7 mouse cellular contexts compared by ENCODE assay signal in genomic region chr17:24848600-24849031, GRCm38 (mm10). TPM values are rescaled to one million over a fixed set of nuclear protein-coding genes. Genes with fewer than 3 reads are reported as not detected.
A peak's percentile ranks its signal among the peaks of the same experiment; 100 is the strongest.
DNase-seq lines count a peak whose midpoint lies in the region; ATAC-seq and TF ChIP-seq lines count a peak whose summit lies in the region.

No protein-coding gene starts in this region.

- ATAC-seq in midbrain, embryonic 12.5 days (ENCODE audit: low FRiP score, low read depth), result no peak

- H3K9me3 ChIP-seq in MEL (replicated peaks; ENCODE audit: insufficient read depth, low read length), result no peaks in the 10 kb centered on the region
- no peaks in the 10 kb centered on the region for H3K9me3 ChIP-seq in embryonic facial prominence, embryonic 10.5 days
- no peaks in the 10 kb centered on the region for H3K9me3 ChIP-seq in midbrain, embryonic 12.5 days

- H3K27me3 ChIP-seq in MEL (ENCODE audit: control insufficient read depth in 1 of 2, insufficient read depth in 2 of 2, low read length in 2 of 2), result no peaks in the 10 kb centered on the region
- peaks cover 24% of the 10 kb centered on the region for H3K27me3 ChIP-seq in embryonic facial prominence, embryonic 10.5 days (replicated peaks; ENCODE audit: low read depth, poor library complexity, severe bottlenecking)
- no peaks in the 10 kb centered on the region for H3K27me3 ChIP-seq in kidney, adult 2 months (replicated peaks; ENCODE audit: control insufficient read depth, insufficient read depth, low read length)
- peaks cover 16% of the 10 kb centered on the region for H3K27me3 ChIP-seq in midbrain, embryonic 12.5 days

- peaks cover 0 to 13% of the 10 kb centered on the region in 2 experiments; a peak in 2 of 4 replicates for H3K36me3 ChIP-seq in MEL (ENCODE audit: control insufficient read depth in 1 of 2, insufficient read depth in 2 of 2, low read length in 2 of 2)
- peaks cover 4% of the 10 kb centered on the region for H3K36me3 ChIP-seq in embryonic facial prominence, embryonic 10.5 days (replicated peaks)
- H3K36me3 ChIP-seq in kidney, adult 2 months (ENCODE audit: control insufficient read depth, insufficient read depth, low read length), result no peaks in the 10 kb centered on the region; the same call in 1 of the 2 replicates
- peaks cover 5% of the 10 kb centered on the region for H3K36me3 ChIP-seq in midbrain, embryonic 12.5 days

- TF ChIP-seq RAD21 in MEL (IDR thresholded peaks at IDR 0.05; ENCODE audit: low read depth, low read length), result no peak

- no peak for TF ChIP-seq CTCF in MEL (IDR thresholded peaks at IDR 0.05 in 2 of 3, conservative IDR thresholded peaks at IDR 0.05 in 1 of 3; ENCODE audit: control insufficient read depth in 1 of 3, insufficient read depth in 1 of 3, low read depth in 2 of 3, low read length in 3 of 3, poor library complexity in 1 of 3, severe bottlenecking in 1 of 3)
- no peak for TF ChIP-seq CTCF in kidney, adult 2 months (conservative IDR thresholded peaks at IDR 0.05; ENCODE audit: insufficient read depth, insufficient read length, low read depth, low read length)

- TF ChIP-seq POLR2A in MEL (IDR thresholded peaks at IDR 0.05; ENCODE audit: control insufficient read depth in 1 of 2, insufficient read depth in 1 of 2, low read depth in 1 of 2, low read length in 2 of 2, poor library complexity in 1 of 2), result no peak
- no peak for TF ChIP-seq POLR2A in kidney, adult 2 months (IDR thresholded peaks at IDR 0.05; ENCODE audit: low read depth, low read length)

- DNase-seq in MEL (ENCODE audit: low read depth, low spot score), result peak; percentile 59
- no peak for DNase-seq in embryonic facial prominence, embryonic 10.5 days (ENCODE audit: low spot score)
- DNase-seq in kidney, adult 2 months, result peak; percentile 88
- DNase-seq in gastrocnemius, postnatal 14 days, result no peak
- no peak for DNase-seq in left cerebral cortex, postnatal 14 days (ENCODE audit: low spot score in 2 of 2)
- no peak for DNase-seq in adrenal gland, adult 18-20 months (ENCODE audit: low spot score in 2 of 2)

- H3K79me2 ChIP-seq in MEL (ENCODE audit: control insufficient read depth, insufficient read depth, low read length, poor library complexity), result peaks cover 3% of the 10 kb centered on the region; the same call in 1 of the 2 replicates

- peaks cover 0 to 15% of the 10 kb centered on the region in 2 experiments; a peak in 2 of 4 replicates for H3K4me1 ChIP-seq in MEL (ENCODE audit: control insufficient read depth in 1 of 2, insufficient read depth in 2 of 2, low read length in 2 of 2)
- peaks cover 23% of the 10 kb centered on the region for H3K4me1 ChIP-seq in embryonic facial prominence, embryonic 10.5 days
- peaks cover 9% of the 10 kb centered on the region; the same call in 1 of the 2 replicates for H3K4me1 ChIP-seq in kidney, adult 2 months (ENCODE audit: control insufficient read depth, insufficient read depth, low read length)
- H3K4me1 ChIP-seq in midbrain, embryonic 12.5 days, result peaks cover 21% of the 10 kb centered on the region

- peak overlapping the region in 1 of 2 experiments; percentile 81; a peak in 2 of 4 replicates for H3K4me3 ChIP-seq in MEL (ENCODE audit: control insufficient read depth in 1 of 2, insufficient read depth in 1 of 2, low read depth in 2 of 2, low read length in 2 of 2)
- peak overlapping the region; percentile 87 for H3K4me3 ChIP-seq in embryonic facial prominence, embryonic 10.5 days
- H3K4me3 ChIP-seq in kidney, adult 2 months (ENCODE audit: insufficient read depth, low read depth, low read length), result peak overlapping the region; percentile 70
- no peak overlapping the region for H3K4me3 ChIP-seq in midbrain, embryonic 12.5 days

- peak overlapping the region; percentile 52 for H3K27ac ChIP-seq in MEL (ENCODE audit: control insufficient read depth, low read depth, low read length)
- H3K27ac ChIP-seq in embryonic facial prominence, embryonic 10.5 days (replicated peaks), result no peak overlapping the region
- peak overlapping the region; percentile 91 for H3K27ac ChIP-seq in kidney, adult 2 months (ENCODE audit: insufficient read depth, low read depth, low read length)
- no peak overlapping the region for H3K27ac ChIP-seq in midbrain, embryonic 12.5 days (replicated peaks)

- no peak for TF ChIP-seq EP300 in MEL (IDR thresholded peaks at IDR 0.05; ENCODE audit: low read depth in 1 of 2, low read length in 2 of 2)

- H3K4me2 ChIP-seq in midbrain, embryonic 12.5 days (replicated peaks), result peak overlapping the region; percentile 94

- intact Hi-C loops in gastrocnemius, postnatal 14 days (cut with DNase I; ENCODE audit: low total_unique reads), result no loop called here
- intact Hi-C loops in left cerebral cortex, postnatal 14 days (cut with DNase I), result no loop called here

- H3K9ac ChIP-seq in MEL (ENCODE audit: control insufficient read depth, low read depth, low read length, poor library complexity, severe bottlenecking), result peak overlapping the region; percentile 6
- no peak overlapping the region for H3K9ac ChIP-seq in midbrain, embryonic 12.5 days (replicated peaks)

TF ChIP-seq in MEL, 35 proteins besides CTCF, POLR2A, EP300 and RAD21 (continues in another document):
- TF ChIP-seq GATA1 (IDR thresholded peaks at IDR 0.05; ENCODE audit: low read depth, low read length) (peak; percentile 34; the same call in 1 of the 2 replicates), MXI1 (IDR thresholded peaks at IDR 0.05; ENCODE audit: low read depth, low read length) (peak; percentile 43; the same call in 1 of the 2 replicates), ZMIZ1 (IDR thresholded peaks at IDR 0.05; ENCODE audit: low read depth, low read length) (no peak), POLR2AphosphoS5 (IDR thresholded peaks at IDR 0.05; ENCODE audit: borderline replicate concordance, low read depth, low read length) (no peak), MEF2A (IDR thresholded peaks at IDR 0.05; ENCODE audit: extremely low read depth, insufficient replicate concordance, low read depth, low read length, poor library complexity, severe bottlenecking) (no peak), JUND (IDR thresholded peaks at IDR 0.05; ENCODE audit: low read depth, low read length) (no peak), SMC3 (IDR thresholded peaks at IDR 0.05; ENCODE audit: low read depth, low read length) (no peak)

RNA-seq across cellular contexts. Expression of gene Fahd1, which starts 1.5 kb away (rescaled TPM):
- total RNA-seq in MEL (2012; rRNA removed), result 2.0 and 2.7 TPM in 2 replicates
- 1 to 10 TPM in 1 of 2 experiments, not detected in 1; 4.7 TPM for polyA plus RNA-seq in MEL (2012; ENCODE audit: insufficient read depth in 1 of 2, insufficient read length in 2 of 2, low read depth in 1 of 2, low replicate concordance in 2 of 2, missing spikeins in 1 of 2)
- 16.7 and 17.4 TPM in 2 replicates for polyA plus RNA-seq in embryonic facial prominence, embryonic 10.5 days (2016; fragmentation: Nextera tagmentation; extraction: Ambion mirVana)
- polyA plus RNA-seq in kidney, adult 2 months (2012; rRNA removed), result 103 and 123 TPM in 2 replicates
- 18.1 and 20.5 TPM in 2 replicates for polyA plus RNA-seq in midbrain, embryonic 12.5 days (2016; fragmentation: Nextera tagmentation; extraction: Ambion mirVana)
- 10 to 100 TPM; 38.9 to 46.1 TPM for total RNA-seq in gastrocnemius, postnatal 14 days (2021)
- 10 to 100 TPM; 15.8 to 19.4 TPM for total RNA-seq in left cerebral cortex, postnatal 14 days (2021)
- total RNA-seq in adrenal gland, adult 18-20 months (2021), result 10 to 100 TPM; 27.6 to 28.2 TPM

RNA-seq across cellular contexts. Expression of gene Hagh, which starts 8.7 kb away (rescaled TPM):
- total RNA-seq in MEL (2012; rRNA removed), result 32.3 and 49.6 TPM in 2 replicates
- polyA plus RNA-seq in MEL (2012; ENCODE audit: insufficient read depth in 1 of 2, insufficient read length in 2 of 2, low read depth in 1 of 2, low replicate concordance in 2 of 2, missing spikeins in 1 of 2), result 10 to 100 TPM in 1 of 2 experiments, not detected in 1; 37.5 TPM
- polyA plus RNA-seq in embryonic facial prominence, embryonic 10.5 days (2016; fragmentation: Nextera tagmentation; extraction: Ambion mirVana), result 26.4 and 28.6 TPM in 2 replicates
- polyA plus RNA-seq in kidney, adult 2 months (2012; rRNA removed), result 636 and 727 TPM in 2 replicates
- polyA plus RNA-seq in midbrain, embryonic 12.5 days (2016; fragmentation: Nextera tagmentation; extraction: Ambion mirVana), result 29.4 and 31.2 TPM in 2 replicates
- total RNA-seq in gastrocnemius, postnatal 14 days (2021), result 10 to 100 TPM; 71.1 to 77.2 TPM
- total RNA-seq in left cerebral cortex, postnatal 14 days (2021), result 100 to 1,000 TPM; 120 to 135 TPM
- total RNA-seq in adrenal gland, adult 18-20 months (2021), result 10 to 100 TPM; 88.4 to 99.0 TPM

RNA-seq across cellular contexts. Expression of gene Igfals, which starts 17.2 kb away (rescaled TPM):
- total RNA-seq in MEL (2012; rRNA removed), result not detected in 2 replicates
- under 1 TPM in 1 of 2 experiments, not detected in 1; 0.04 TPM for polyA plus RNA-seq in MEL (2012; ENCODE audit: insufficient read depth in 1 of 2, insufficient read length in 2 of 2, low read depth in 1 of 2, low replicate concordance in 2 of 2, missing spikeins in 1 of 2)
- 0.49 and 1.2 TPM in 2 replicates for polyA plus RNA-seq in embryonic facial prominence, embryonic 10.5 days (2016; fragmentation: Nextera tagmentation; extraction: Ambion mirVana)
- polyA plus RNA-seq in kidney, adult 2 months (2012; rRNA removed), result 50.6 and 77.3 TPM in 2 replicates
- 0.17 and 0.27 TPM in 2 replicates for polyA plus RNA-seq in midbrain, embryonic 12.5 days (2016; fragmentation: Nextera tagmentation; extraction: Ambion mirVana)
- total RNA-seq in gastrocnemius, postnatal 14 days (2021), result 1 to 10 TPM; 2.9 TPM
- not detected for total RNA-seq in left cerebral cortex, postnatal 14 days (2021)
- 1 to 10 TPM; 2.0 to 2.7 TPM for total RNA-seq in adrenal gland, adult 18-20 months (2021)

RNA-seq across cellular contexts. Expression of gene Nubp2, which starts 37.5 kb away (rescaled TPM):
- total RNA-seq in MEL (2012; rRNA removed), result 109 and 141 TPM in 2 replicates
- 100 to 1,000 TPM in 1 of 2 experiments, not detected in 1; 191 TPM for polyA plus RNA-seq in MEL (2012; ENCODE audit: insufficient read depth in 1 of 2, insufficient read length in 2 of 2, low read depth in 1 of 2, low replicate concordance in 2 of 2, missing spikeins in 1 of 2)
- 71.8 and 81.8 TPM in 2 replicates for polyA plus RNA-seq in embryonic facial prominence, embryonic 10.5 days (2016; fragmentation: Nextera tagmentation; extraction: Ambion mirVana)
- 37.2 and 38.4 TPM in 2 replicates for polyA plus RNA-seq in kidney, adult 2 months (2012; rRNA removed)
- 64.0 and 70.3 TPM in 2 replicates for polyA plus RNA-seq in midbrain, embryonic 12.5 days (2016; fragmentation: Nextera tagmentation; extraction: Ambion mirVana)
- 10 to 100 TPM; 12.5 to 14.6 TPM for total RNA-seq in gastrocnemius, postnatal 14 days (2021)
- 10 to 100 TPM; 35.7 to 37.4 TPM for total RNA-seq in left cerebral cortex, postnatal 14 days (2021)
- total RNA-seq in adrenal gland, adult 18-20 months (2021), result 10 to 100 TPM; 48.5 to 54.1 TPM

RNA-seq across cellular contexts. Expression of gene Spsb3, which starts 37.8 kb away (rescaled TPM):
- 27.2 and 34.5 TPM in 2 replicates for total RNA-seq in MEL (2012; rRNA removed)
- 10 to 100 TPM in 1 of 2 experiments, not detected in 1; 30.2 TPM for polyA plus RNA-seq in MEL (2012; ENCODE audit: insufficient read depth in 1 of 2, insufficient read length in 2 of 2, low read depth in 1 of 2, low replicate concordance in 2 of 2, missing spikeins in 1 of 2)
- 47.1 TPM in 2 replicates for polyA plus RNA-seq in embryonic facial prominence, embryonic 10.5 days (2016; fragmentation: Nextera tagmentation; extraction: Ambion mirVana)
- polyA plus RNA-seq in kidney, adult 2 months (2012; rRNA removed), result 55.5 and 69.0 TPM in 2 replicates
- polyA plus RNA-seq in midbrain, embryonic 12.5 days (2016; fragmentation: Nextera tagmentation; extraction: Ambion mirVana), result 52.8 and 52.9 TPM in 2 replicates
- 10 to 100 TPM; 24.4 to 29.2 TPM for total RNA-seq in gastrocnemius, postnatal 14 days (2021)
- total RNA-seq in left cerebral cortex, postnatal 14 days (2021), result 10 to 100 TPM; 53.5 to 55.5 TPM
- total RNA-seq in adrenal gland, adult 18-20 months (2021), result 10 to 100 TPM; 33.0 to 33.9 TPM

Comparison
In these comparisons a context has a peak if more than half of its experiments do, and no peak if none do; other contexts are left out.
1. DNase-seq: peak in MEL (single experiment) and kidney, adult 2 months (single experiment); none in embryonic facial prominence, embryonic 10.5 days (single experiment), gastrocnemius, postnatal 14 days (single experiment), left cerebral cortex, postnatal 14 days (0 of 2) and adrenal gland, adult 18-20 months (0 of 2).
2. H3K27ac ChIP-seq: peak in MEL (single experiment) and kidney, adult 2 months (single experiment); none in embryonic facial prominence, embryonic 10.5 days (single experiment) and midbrain, embryonic 12.5 days (single experiment).